Comparison of ENCODE assay signal across 9 mouse cellular contexts in the genomic region with DNA sequence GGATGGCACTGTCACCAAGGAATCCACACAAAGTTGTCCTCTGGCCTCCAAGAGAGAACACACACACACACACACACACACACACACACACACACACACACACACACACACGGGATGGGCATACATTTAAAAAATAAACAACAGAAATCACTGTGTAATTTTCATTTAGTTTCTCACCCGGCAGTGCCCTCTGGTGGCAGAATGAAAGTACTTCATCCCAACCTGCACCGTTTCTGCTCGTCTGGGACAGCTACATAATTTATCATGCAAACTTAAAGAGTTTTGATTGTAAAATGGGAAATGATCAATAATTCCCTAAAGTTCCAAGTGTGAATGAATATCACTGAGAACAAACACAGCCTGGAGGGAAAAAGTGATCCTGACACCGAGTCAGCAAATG.
DNase-seq lines count a peak whose midpoint lies in the region; ATAC-seq and TF ChIP-seq lines count a peak whose summit lies in the region.
"Had no signal": no experiment of that assay in that cellular context is flagged by ENCODE, and none has a peak within 500 bp of the region (broad histone marks: within the 10 kb centered on the region; RNA-seq: fewer than 3 reads in every experiment).

No protein-coding gene starts in this region.

- ATAC-seq in forebrain, embryonic 11.5 days (replicated peaks; ENCODE audit: low FRiP score): no peak
- no peak for ATAC-seq in forebrain, embryonic 12.5 days (ENCODE audit: low FRiP score)
- ATAC-seq in midbrain, embryonic 14.5 days (ENCODE audit: low FRiP score, low TSS enrichment): no peak
- no peak for ATAC-seq in hindbrain, postnatal 0 days

- peak; percentile 56 for TF ChIP-seq CTCF in bone marrow, adult 2 months (IDR thresholded peaks at IDR 0.05; ENCODE audit: control insufficient read depth, insufficient read depth, low read length)
- peak; percentile 85 for TF ChIP-seq CTCF in hindbrain, postnatal 0 days (IDR thresholded peaks at IDR 0.05; ENCODE audit: low read depth)

- no peak overlapping the region for H3K4me3 ChIP-seq in forebrain, embryonic 11.5 days (ENCODE audit: low read depth, low read length)
- H3K4me3 ChIP-seq in forebrain, embryonic 12.5 days (replicated peaks): no peak overlapping the region
- no peak overlapping the region for H3K4me3 ChIP-seq in midbrain, embryonic 14.5 days (replicated peaks; ENCODE audit: low read depth, low read length)
- H3K4me3 ChIP-seq in midbrain, embryonic 10.5 days: no peak overlapping the region
- no peak overlapping the region for H3K4me3 ChIP-seq in bone marrow, adult 2 months (replicated peaks; ENCODE audit: control insufficient read depth, low read depth, low read length)
- H3K4me3 ChIP-seq in hindbrain, postnatal 0 days (ENCODE audit: low read length): no peak overlapping the region
- H3K4me3 ChIP-seq: neural tube, embryonic 12.5 days had no signal

- 11% methylated on average over 5 of the region's 5 CpGs for WGBS in forebrain, embryonic 11.5 days
- 10% methylated on average over 5 of the region's 5 CpGs for WGBS in forebrain, embryonic 12.5 days
- WGBS in midbrain, embryonic 14.5 days: 11% methylated on average over 5 of the region's 5 CpGs
- WGBS in midbrain, embryonic 10.5 days: 12% methylated on average over 5 of the region's 5 CpGs
- WGBS in bone marrow, adult 2 months: 8% methylated on average over 5 of the region's 5 CpGs
- WGBS in hindbrain, postnatal 0 days: 6% methylated on average over 5 of the region's 5 CpGs

- H3K36me3 ChIP-seq in forebrain, embryonic 11.5 days (ENCODE audit: control insufficient read depth, insufficient read depth, low read length): no peaks in the 10 kb centered on the region
- H3K36me3 ChIP-seq in forebrain, embryonic 12.5 days (replicated peaks): no peaks in the 10 kb centered on the region
- no peaks in the 10 kb centered on the region for H3K36me3 ChIP-seq in midbrain, embryonic 14.5 days (ENCODE audit: control insufficient read depth, insufficient read depth, low read length)
- no peaks in the 10 kb centered on the region for H3K36me3 ChIP-seq in midbrain, embryonic 10.5 days
- no peaks in the 10 kb centered on the region for H3K36me3 ChIP-seq in hindbrain, postnatal 0 days (ENCODE audit: insufficient read depth, low read length)
- H3K36me3 ChIP-seq: neural tube, embryonic 12.5 days had no signal

- H3K4me2 ChIP-seq in forebrain, embryonic 11.5 days (ENCODE audit: low read depth, low read length, severe bottlenecking): no peak overlapping the region
- no peak overlapping the region for H3K4me2 ChIP-seq in forebrain, embryonic 12.5 days
- H3K4me2 ChIP-seq in midbrain, embryonic 14.5 days (ENCODE audit: low read length): no peak overlapping the region
- H3K4me2 ChIP-seq in hindbrain, postnatal 0 days (ENCODE audit: low read depth, low read length): no peak overlapping the region
- H3K4me2 ChIP-seq: neural tube, embryonic 12.5 days had no signal

- no peaks in the 10 kb centered on the region for H3K27me3 ChIP-seq in forebrain, embryonic 11.5 days (ENCODE audit: control insufficient read depth, insufficient read depth, low read length)
- H3K27me3 ChIP-seq in forebrain, embryonic 12.5 days: no peaks in the 10 kb centered on the region; the same call in 1 of the 2 replicates
- H3K27me3 ChIP-seq in midbrain, embryonic 14.5 days (ENCODE audit: control insufficient read depth, insufficient read depth, low read length): no peaks in the 10 kb centered on the region
- no peaks in the 10 kb centered on the region for H3K27me3 ChIP-seq in midbrain, embryonic 10.5 days (ENCODE audit: low read depth, poor library complexity, severe bottlenecking)
- no peaks in the 10 kb centered on the region for H3K27me3 ChIP-seq in hindbrain, postnatal 0 days (ENCODE audit: insufficient read depth, low read length)
- H3K27me3 ChIP-seq: neural tube, embryonic 12.5 days had no signal

- peak; percentile 72 for DNase-seq in forebrain, embryonic 11.5 days (ENCODE audit: low spot score)
- DNase-seq in midbrain, embryonic 14.5 days: peak; percentile 82
- no peak for DNase-seq in midbrain, embryonic 10.5 days (ENCODE audit: low spot score)
- peak; percentile 77 for DNase-seq in hindbrain, postnatal 0 days (ENCODE audit: low spot score)
- DNase-seq in lung, postnatal 14 days: peak; percentile 59
- peak; percentile 53 for DNase-seq in thymus, postnatal 14 days

- no peak overlapping the region for H3K9ac ChIP-seq in forebrain, embryonic 11.5 days (ENCODE audit: low read length)
- no peak overlapping the region for H3K9ac ChIP-seq in forebrain, embryonic 12.5 days
- H3K9ac ChIP-seq in midbrain, embryonic 14.5 days (replicated peaks; ENCODE audit: low read length): no peak overlapping the region
- H3K9ac ChIP-seq in hindbrain, postnatal 0 days (replicated peaks; ENCODE audit: low read length): no peak overlapping the region
- H3K9ac ChIP-seq: neural tube, embryonic 12.5 days had no signal

- H3K4me1 ChIP-seq in forebrain, embryonic 11.5 days (replicated peaks; ENCODE audit: control insufficient read depth, insufficient read depth, low read length): no peaks in the 10 kb centered on the region
- H3K4me1 ChIP-seq in forebrain, embryonic 12.5 days: no peaks in the 10 kb centered on the region
- H3K4me1 ChIP-seq in midbrain, embryonic 14.5 days (ENCODE audit: control insufficient read depth, insufficient read depth, low read length): no peaks in the 10 kb centered on the region; the same call in 1 of the 2 replicates
- H3K4me1 ChIP-seq in midbrain, embryonic 10.5 days: peaks cover 6% of the 10 kb centered on the region; the same call in 1 of the 2 replicates
- no peaks in the 10 kb centered on the region for H3K4me1 ChIP-seq in bone marrow, adult 2 months (ENCODE audit: control insufficient read depth, insufficient read depth, low read length)
- no peaks in the 10 kb centered on the region for H3K4me1 ChIP-seq in hindbrain, postnatal 0 days (ENCODE audit: insufficient read depth, low read length)
- H3K4me1 ChIP-seq: neural tube, embryonic 12.5 days had no signal

- H3K9me3 ChIP-seq in forebrain, embryonic 11.5 days (ENCODE audit: control insufficient read depth, low read length): no peaks in the 10 kb centered on the region
- H3K9me3 ChIP-seq in forebrain, embryonic 12.5 days: no peaks in the 10 kb centered on the region
- no peaks in the 10 kb centered on the region for H3K9me3 ChIP-seq in midbrain, embryonic 14.5 days (ENCODE audit: control insufficient read depth, low read length)
- no peaks in the 10 kb centered on the region for H3K9me3 ChIP-seq in midbrain, embryonic 10.5 days (replicated peaks)
- no peaks in the 10 kb centered on the region for H3K9me3 ChIP-seq in hindbrain, postnatal 0 days (ENCODE audit: low read length)
- H3K9me3 ChIP-seq: neural tube, embryonic 12.5 days had no signal

- H3K27ac ChIP-seq in forebrain, embryonic 11.5 days (ENCODE audit: low read depth, low read length): no peak overlapping the region
- no peak overlapping the region for H3K27ac ChIP-seq in forebrain, embryonic 12.5 days
- H3K27ac ChIP-seq in midbrain, embryonic 14.5 days (replicated peaks; ENCODE audit: low read depth, low read length): no peak overlapping the region
- H3K27ac ChIP-seq in midbrain, embryonic 10.5 days (replicated peaks): no peak overlapping the region
- H3K27ac ChIP-seq in bone marrow, adult 2 months (ENCODE audit: control insufficient read depth, insufficient read depth, low read depth, low read length, poor library complexity): no peak overlapping the region
- no peak overlapping the region for H3K27ac ChIP-seq in hindbrain, postnatal 0 days
- H3K27ac ChIP-seq: neural tube, embryonic 12.5 days had no signal

- no peak for TF ChIP-seq POLR2A in bone marrow, adult 2 months (IDR thresholded peaks at IDR 0.05; ENCODE audit: borderline replicate concordance, control insufficient read depth, low read depth, low read length)
